Mouse (Mus musculus): ENCODE measurements at regions not wholly inside any gene's neighbourhood (a gene's known extent, or its start where the extent isn't known, plus 50 kb on each side); places are given as distances from the start of the nearest gene placed in this dataset.

DNA sequence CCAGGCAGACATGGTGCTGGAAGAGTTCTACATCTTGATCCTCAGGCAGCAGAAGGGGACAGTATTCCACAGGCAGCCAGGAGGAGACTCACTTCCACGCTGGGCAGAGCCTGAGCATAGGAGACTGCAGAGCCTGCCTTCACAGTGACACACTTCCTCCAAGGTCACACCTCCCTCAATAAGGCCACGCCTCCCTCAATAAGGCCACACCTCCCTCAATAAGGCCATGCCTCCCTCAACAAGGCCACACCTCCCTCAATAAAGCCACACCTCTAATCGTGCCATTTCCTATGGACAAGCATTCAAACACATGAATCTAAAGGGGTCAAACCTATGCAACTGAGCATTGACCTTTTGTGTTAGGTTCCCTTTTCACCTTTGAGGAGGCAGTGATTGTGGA, 88.5 kb upstream of the Mphosph6 start:
- Histone ChIP-seq H3K9ac (ENCODE audit: low read depth, low read length) (no peak overlapping the region), H3K4me1 (ENCODE audit: control insufficient read depth, insufficient read depth, low read length) (no peaks in the 10 kb centered on the region), H3K36me3 (ENCODE audit: control insufficient read depth, insufficient read depth, low read length) (no peaks in the 10 kb centered on the region), H3K27me3 (ENCODE audit: control insufficient read depth, insufficient read depth, low read length) (no peaks in the 10 kb centered on the region), H3K27ac (no peak overlapping the region), H3K4me3 (no peak overlapping the region), H3K79me2 (replicated peaks; ENCODE audit: control insufficient read depth, insufficient read depth, low read length) (no peaks in the 10 kb centered on the region)
- WGBS: 67% methylated on average over 3 of the region's 3 CpGs
- TF ChIP-seq EP300 (IDR thresholded peaks at IDR 0.05; ENCODE audit: insufficient read depth, low read depth, low read length) (no peak), CTCF (IDR thresholded peaks at IDR 0.05) (no peak), POLR2A (IDR thresholded peaks at IDR 0.05; ENCODE audit: insufficient read depth, low read depth, low read length) (no peak)
- intact Hi-C loops (cut with DNase I): no loop called here
- DNase-seq: no peak

DNA sequence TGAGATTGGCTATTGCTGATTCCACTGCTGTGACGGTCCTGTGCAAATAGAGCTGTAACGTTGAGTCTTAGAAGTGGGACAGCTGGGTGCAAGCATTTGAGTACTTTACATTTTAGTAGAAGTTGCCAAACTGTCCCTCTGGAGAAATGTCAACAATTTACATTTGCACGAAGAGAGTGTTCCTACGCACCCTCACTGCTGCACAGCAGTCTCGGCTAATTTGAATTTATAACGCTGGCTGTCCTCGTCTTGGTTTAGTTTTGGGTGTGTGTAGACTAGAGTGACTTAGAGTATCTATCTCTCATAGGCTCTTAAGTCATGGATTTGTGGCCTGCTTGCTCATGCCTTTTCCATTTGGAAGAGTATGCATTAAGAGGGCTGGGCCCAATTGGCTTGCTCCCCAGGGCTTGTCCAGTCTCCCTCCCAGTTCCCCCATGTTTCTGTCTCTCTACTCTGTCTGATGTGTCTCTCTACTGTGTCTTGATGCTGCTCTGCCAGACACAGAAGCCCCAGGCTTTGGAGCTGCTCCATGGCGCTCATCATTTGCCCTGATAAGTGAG, 79.8 kb upstream of the Mphosph6 start:
- TF ChIP-seq POLR2A (IDR thresholded peaks at IDR 0.05; ENCODE audit: insufficient read depth, low read depth, low read length): no peak
- TF ChIP-seq CTCF (IDR thresholded peaks at IDR 0.05): no peak
- TF ChIP-seq EP300 (IDR thresholded peaks at IDR 0.05; ENCODE audit: insufficient read depth, low read depth, low read length): no peak
- H3K4me3 ChIP-seq: no peak overlapping the region
- WGBS: 91% methylated on average over 8 of the region's 8 CpGs
- no peaks in the 10 kb centered on the region for H3K4me1 ChIP-seq (ENCODE audit: control insufficient read depth, insufficient read depth, low read length)
- no peaks in the 10 kb centered on the region for H3K79me2 ChIP-seq (replicated peaks; ENCODE audit: control insufficient read depth, insufficient read depth, low read length)
- H3K9ac ChIP-seq (ENCODE audit: low read depth, low read length): no peak overlapping the region
- intact Hi-C loops (cut with DNase I): no loop called here
- DNase-seq: no peak
- H3K27me3 ChIP-seq (ENCODE audit: control insufficient read depth, insufficient read depth, low read length): no peaks in the 10 kb centered on the region
- no peak overlapping the region for H3K27ac ChIP-seq
- H3K36me3 ChIP-seq (ENCODE audit: control insufficient read depth, insufficient read depth, low read length): no peaks in the 10 kb centered on the region

DNA sequence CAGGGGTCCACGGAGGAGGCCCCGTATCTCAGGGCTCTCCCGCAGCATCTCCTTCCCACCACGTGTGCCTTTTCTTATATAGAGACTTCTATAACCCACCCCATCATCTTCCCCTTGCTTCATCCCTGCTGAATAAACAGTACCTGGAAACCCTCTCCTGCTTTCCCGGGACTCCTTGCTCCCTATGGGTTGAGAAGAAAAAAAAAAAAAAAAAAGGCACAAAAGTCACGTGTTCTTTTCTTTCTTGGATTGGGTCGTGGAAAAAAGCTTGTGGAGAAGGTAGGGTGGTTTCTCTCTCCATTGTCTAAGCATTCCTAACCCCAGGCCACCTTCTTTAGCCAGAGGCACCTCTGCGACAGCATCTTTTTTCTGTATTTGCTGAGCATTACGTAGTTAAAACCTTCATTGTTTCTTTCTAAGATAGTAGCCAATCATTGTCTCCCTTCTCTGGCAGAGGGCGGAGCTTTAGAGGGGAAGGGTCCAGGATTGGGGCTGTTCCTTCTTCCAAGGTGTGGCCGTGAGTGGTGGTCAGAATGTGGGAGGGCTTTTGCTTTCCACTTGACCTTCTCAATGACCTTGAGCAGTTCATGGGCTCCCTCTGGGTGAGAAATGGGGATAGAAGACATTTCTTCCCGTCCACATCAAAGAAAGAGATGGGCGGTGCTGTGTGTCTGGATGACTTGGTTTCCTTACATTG, 78.7 kb upstream of the Mphosph6 start:
- H3K9ac ChIP-seq (ENCODE audit: low read depth, low read length): no peak overlapping the region
- H3K4me3 ChIP-seq: no peak overlapping the region
- no peaks in the 10 kb centered on the region for H3K4me1 ChIP-seq (ENCODE audit: control insufficient read depth, insufficient read depth, low read length)
- TF ChIP-seq CTCF (IDR thresholded peaks at IDR 0.05) (no peak), POLR2A (IDR thresholded peaks at IDR 0.05; ENCODE audit: insufficient read depth, low read depth, low read length) (no peak), EP300 (IDR thresholded peaks at IDR 0.05; ENCODE audit: insufficient read depth, low read depth, low read length) (no peak)
- WGBS: 72% methylated on average over 13 of the region's 13 CpGs
- intact Hi-C loops (cut with DNase I): no loop called here
- H3K27me3 ChIP-seq (ENCODE audit: control insufficient read depth, insufficient read depth, low read length): no peaks in the 10 kb centered on the region
- no peak for DNase-seq
- H3K36me3 ChIP-seq (ENCODE audit: control insufficient read depth, insufficient read depth, low read length): no peaks in the 10 kb centered on the region
- no peaks in the 10 kb centered on the region for H3K79me2 ChIP-seq (replicated peaks; ENCODE audit: control insufficient read depth, insufficient read depth, low read length)
- no peak overlapping the region for H3K27ac ChIP-seq

DNA sequence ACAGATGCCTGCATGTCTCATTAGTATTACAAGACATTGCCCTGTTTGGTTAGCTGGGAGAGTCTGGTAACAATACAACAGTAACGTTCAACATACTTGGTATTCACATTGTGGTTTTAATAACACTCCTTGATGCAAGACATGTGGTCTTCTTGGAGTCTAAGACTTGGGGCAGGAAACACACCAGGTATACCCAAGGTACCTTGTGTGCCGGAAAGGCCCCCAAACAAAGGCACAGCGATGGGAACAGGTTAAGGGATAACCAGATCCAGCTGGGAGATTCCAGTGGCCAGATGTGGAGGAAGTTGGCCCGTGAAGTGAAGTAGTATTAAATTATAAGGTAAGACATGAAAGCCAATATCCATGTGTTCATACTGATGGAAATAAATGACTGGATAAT, 71.9 kb upstream of the Mphosph6 start:
- DNase-seq: no peak
- H3K27me3 ChIP-seq (ENCODE audit: control insufficient read depth, insufficient read depth, low read length): no peaks in the 10 kb centered on the region

DNA sequence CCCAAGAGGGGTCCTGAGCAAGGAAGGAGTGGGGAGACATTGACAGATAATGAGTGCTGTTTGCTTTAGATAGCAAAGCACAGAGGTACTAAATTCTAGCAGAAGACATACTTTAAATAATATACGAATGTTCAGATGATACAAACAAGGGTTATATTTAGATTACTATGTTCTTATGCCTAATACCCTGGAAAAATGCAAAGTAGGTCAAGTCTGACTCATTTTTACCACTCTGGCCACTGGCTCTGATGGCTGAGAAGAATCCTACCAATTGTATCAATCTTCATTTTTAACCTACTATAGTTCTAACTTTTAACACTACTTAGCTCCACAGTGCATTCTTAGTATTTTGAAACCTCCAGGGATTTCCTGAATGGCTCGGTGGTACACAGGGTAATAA, 65.4 kb upstream of the Mphosph6 start:
- TF ChIP-seq CTCF (IDR thresholded peaks at IDR 0.05): no peak
- TF ChIP-seq POLR2A (IDR thresholded peaks at IDR 0.05; ENCODE audit: insufficient read depth, low read depth, low read length): no peak
- no peak for TF ChIP-seq EP300 (IDR thresholded peaks at IDR 0.05; ENCODE audit: insufficient read depth, low read depth, low read length)
- no peak overlapping the region for H3K27ac ChIP-seq
- H3K9ac ChIP-seq (ENCODE audit: low read depth, low read length): no peak overlapping the region
- intact Hi-C loops (cut with DNase I): loop anchor here (10.0 kb wide), 1 partner anchor 172 kb away; no protein-coding TSS in a partner anchor
- 52% methylated on average over 2 of the region's 2 CpGs for WGBS
- no peak for DNase-seq
- H3K27me3 ChIP-seq (ENCODE audit: control insufficient read depth, insufficient read depth, low read length): no peaks in the 10 kb centered on the region
- H3K79me2 ChIP-seq (replicated peaks; ENCODE audit: control insufficient read depth, insufficient read depth, low read length): no peaks in the 10 kb centered on the region
- H3K4me1 ChIP-seq (ENCODE audit: control insufficient read depth, insufficient read depth, low read length): no peaks in the 10 kb centered on the region
- no peaks in the 10 kb centered on the region for H3K36me3 ChIP-seq (ENCODE audit: control insufficient read depth, insufficient read depth, low read length)
- H3K4me3 ChIP-seq: no peak overlapping the region

More for the DNA sequence above, 71.9 kb upstream of the Mphosph6 start:
- Histone ChIP-seq H3K4me3 (no peak overlapping the region), H3K9ac (ENCODE audit: low read depth, low read length) (no peak overlapping the region), H3K79me2 (replicated peaks; ENCODE audit: control insufficient read depth, insufficient read depth, low read length) (no peaks in the 10 kb centered on the region), H3K27ac (no peak overlapping the region), H3K36me3 (ENCODE audit: control insufficient read depth, insufficient read depth, low read length) (no peaks in the 10 kb centered on the region), H3K4me1 (ENCODE audit: control insufficient read depth, insufficient read depth, low read length) (no peaks in the 10 kb centered on the region)
- WGBS: 82% methylated on average over 4 of the region's 4 CpGs
- TF ChIP-seq POLR2A (IDR thresholded peaks at IDR 0.05; ENCODE audit: insufficient read depth, low read depth, low read length): no peak
- TF ChIP-seq EP300 (IDR thresholded peaks at IDR 0.05; ENCODE audit: insufficient read depth, low read depth, low read length): no peak
- no peak for TF ChIP-seq CTCF (IDR thresholded peaks at IDR 0.05)
- intact Hi-C loops (cut with DNase I): no loop called here

DNA sequence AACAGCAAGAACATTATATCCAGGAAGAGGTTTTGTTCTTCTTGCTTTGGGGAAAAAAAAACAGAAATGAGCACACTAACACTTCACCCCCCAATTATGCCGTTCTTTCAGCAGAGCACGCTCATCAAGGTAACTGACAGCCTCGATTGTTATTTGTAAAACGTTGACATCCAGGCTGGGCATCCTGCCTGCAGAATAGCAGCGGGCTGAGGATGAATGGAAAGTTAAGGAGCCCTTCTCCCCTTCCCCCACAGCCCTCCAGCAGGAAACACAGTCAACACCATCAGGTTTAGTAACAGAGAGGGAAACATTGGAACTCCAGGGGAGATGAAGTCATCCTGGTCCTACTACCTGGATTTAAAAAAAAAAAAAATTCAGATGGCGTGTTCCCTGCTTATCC, 63.3 kb upstream of the Mphosph6 start:
- no peak for DNase-seq
- Histone ChIP-seq H3K79me2 (replicated peaks; ENCODE audit: control insufficient read depth, insufficient read depth, low read length) (no peaks in the 10 kb centered on the region), H3K36me3 (ENCODE audit: control insufficient read depth, insufficient read depth, low read length) (no peaks in the 10 kb centered on the region), H3K27me3 (ENCODE audit: control insufficient read depth, insufficient read depth, low read length) (no peaks in the 10 kb centered on the region), H3K4me1 (ENCODE audit: control insufficient read depth, insufficient read depth, low read length) (no peaks in the 10 kb centered on the region), H3K4me3 (no peak overlapping the region), H3K9ac (ENCODE audit: low read depth, low read length) (no peak overlapping the region), H3K27ac (no peak overlapping the region)
- no peak for TF ChIP-seq POLR2A (IDR thresholded peaks at IDR 0.05; ENCODE audit: insufficient read depth, low read depth, low read length)
- no peak for TF ChIP-seq CTCF (IDR thresholded peaks at IDR 0.05)
- TF ChIP-seq EP300 (IDR thresholded peaks at IDR 0.05; ENCODE audit: insufficient read depth, low read depth, low read length): no peak
- 26% methylated on average over 6 of the region's 6 CpGs for WGBS
- intact Hi-C loops (cut with DNase I): loop anchor here (10.0 kb wide), 1 partner anchor 170 kb away; no protein-coding TSS in a partner anchor

Measured in heart, adult 2 months (tissue).